Mouse (Mus musculus): Measurements from ENCODE around the gene Zfp865. TPM values are rescaled to one million over a fixed set of nuclear protein-coding genes. Genes with fewer than 3 reads are reported as not detected.

Gene Zfp865
- polyA plus RNA-seq, 1 experiment from 2014 or later, result 33.9 TPM

- ATAC-seq (no peak), DNase-seq (ENCODE audit: low read depth, low spot score) (no peak)
- CTCF ChIA-PET, result interaction anchor here (1.2 to 3.1 kb wide), 3 partner anchors 9 to 15 kb away, joined by 5 to 19 read pairs (median 7); partner anchors contain the start of gene Zfp580
- TF ChIP-seq CTCF (IDR thresholded peaks at IDR 0.05), result no peak
- POLR2A ChIA-PET, result no interaction called here
- in situ Hi-C loops (cut with MboI; ENCODE audit: low pct_unique_long_range_greater_than_20kb), result loop anchor here (25.0 kb wide), 1 partner anchor 1104 kb away; the partner anchor contains the start of genes Zfp444 and Zfp787
- no peaks in the 10 kb centered on the region for H3K27me3 ChIP-seq
These were observed 38.5 kb downstream of the Zfp865 start for GRCm38 (mm10) chr7:5058631-5059030.

DNA sequence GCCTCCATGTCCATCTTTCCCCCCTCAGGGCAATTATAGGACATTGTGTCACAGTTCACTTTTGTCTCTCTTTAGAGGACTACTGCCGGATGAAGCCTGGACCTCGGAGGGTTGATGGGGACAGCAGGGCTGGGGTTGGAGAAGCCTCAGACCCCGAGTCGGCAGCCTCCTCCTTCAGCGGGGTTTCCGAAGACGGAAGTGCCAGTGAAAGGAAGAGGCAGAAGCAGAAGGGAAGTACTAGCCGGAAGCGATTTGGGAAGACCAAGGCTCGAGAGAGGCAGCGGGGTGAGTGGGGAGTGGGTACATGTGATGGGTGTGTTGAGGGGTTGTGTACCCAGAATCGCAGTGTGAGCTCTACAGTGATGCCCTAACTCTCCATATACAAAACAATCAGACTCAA lies 39.2 kb downstream of the Zfp865 start:
- CTCF ChIA-PET, result interaction anchor here (1.2 to 3.1 kb wide), 4 partner anchors 9 to 41 kb away, joined by 5 to 19 read pairs (median 8); partner anchors contain the start of gene Zfp580
- no peak for TF ChIP-seq CTCF (IDR thresholded peaks at IDR 0.05)
- no peak for ATAC-seq
- DNase-seq (ENCODE audit: low read depth, low spot score), result no peak
- in situ Hi-C loops (cut with MboI; ENCODE audit: low pct_unique_long_range_greater_than_20kb), result loop anchor here (25.0 kb wide), 1 partner anchor 1103 kb away; the partner anchor contains the start of genes Zfp444 and Zfp787
- POLR2A ChIA-PET, result no interaction called here
- H3K27me3 ChIP-seq, result no peaks in the 10 kb centered on the region

DNA sequence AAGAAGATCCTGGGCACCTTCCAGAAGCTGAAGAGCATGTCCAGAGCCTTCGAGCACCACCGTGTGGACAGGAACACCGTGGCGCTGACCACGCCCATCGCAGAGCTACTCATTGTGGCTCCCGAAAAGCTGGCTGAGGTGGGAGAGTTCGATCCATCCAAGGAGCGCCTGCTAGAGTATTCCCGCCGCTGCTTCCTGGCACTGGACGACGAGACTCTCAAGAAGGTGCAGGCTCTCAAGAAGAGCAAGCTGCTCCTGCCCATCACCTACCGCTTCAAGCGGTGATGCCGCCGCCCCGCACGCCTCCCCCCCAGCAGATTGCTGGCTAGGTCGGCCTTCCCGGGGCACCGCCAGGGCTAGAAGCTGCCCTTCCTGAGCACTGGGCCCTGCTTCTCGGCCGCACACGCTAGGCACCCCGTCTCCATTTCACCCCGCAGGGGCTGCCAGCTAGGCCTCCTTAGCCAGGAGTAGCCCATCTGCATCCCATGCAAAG lies 40.1 kb downstream of the Zfp865 start:
- DNase-seq (ENCODE audit: low read depth, low spot score) (peak; percentile 27), ATAC-seq (peak; percentile 28)
- no peak for TF ChIP-seq CTCF (IDR thresholded peaks at IDR 0.05)
- in situ Hi-C loops (cut with MboI; ENCODE audit: low pct_unique_long_range_greater_than_20kb), result loop anchor here (5.0 to 25.0 kb wide), 3 partner anchors 43 to 1102 kb away; partner anchors contain the start of genes Gm44973, Ube2s, Zfp444 and Zfp787
- ChIA-PET POLR2A (interaction anchor here (0.6 to 2.0 kb wide), 5 partner anchors 8 to 241 kb away, joined by 3 to 12 read pairs (median 3); partner anchors contain the start of gene Gm44973), CTCF (interaction anchor here (0.7 to 3.1 kb wide), 11 partner anchors 10 to 122 kb away, joined by 3 to 19 read pairs (median 4); partner anchors contain the start of gene Zfp580)
- no peaks in the 10 kb centered on the region for H3K27me3 ChIP-seq

DNA sequence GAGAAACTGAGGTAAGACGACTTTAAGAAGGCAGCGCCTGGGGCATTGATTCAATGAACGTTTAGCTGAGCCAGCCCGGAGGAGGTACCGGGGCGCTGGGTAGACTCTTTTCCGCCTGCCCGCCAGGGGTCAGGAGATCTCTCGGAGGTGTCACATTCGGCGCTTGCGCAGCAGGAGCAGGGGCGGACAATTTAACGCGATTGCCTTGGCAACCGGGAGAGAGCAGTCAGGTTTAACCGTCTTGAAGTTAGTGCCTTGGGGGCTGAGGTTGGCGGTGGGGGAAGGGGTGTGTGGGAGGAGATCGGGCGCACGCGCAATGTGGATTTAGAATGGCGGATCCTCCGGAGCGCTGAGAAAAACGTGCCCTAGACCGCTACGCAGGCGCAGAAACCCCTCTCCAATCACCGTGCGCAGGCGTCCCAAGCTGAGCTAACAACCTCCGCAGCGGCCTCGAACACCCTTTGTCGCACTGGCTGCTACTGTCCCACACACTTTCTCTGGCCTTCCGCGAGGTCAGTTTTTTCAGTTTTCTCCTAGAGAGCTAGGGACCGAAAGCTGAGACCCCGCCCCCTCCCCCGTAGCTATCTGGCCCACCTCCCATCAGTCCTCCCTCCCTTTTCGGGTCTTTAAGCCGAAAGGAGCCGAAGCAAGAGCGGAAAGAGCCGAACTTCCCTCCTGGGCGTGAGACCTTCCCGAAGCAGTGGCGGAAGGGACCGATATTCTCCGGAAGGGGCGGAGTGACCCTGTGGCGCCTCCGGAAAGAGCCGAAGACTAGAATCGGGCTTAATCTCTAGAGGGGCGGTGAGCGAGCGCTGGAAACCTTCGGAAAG lies 41.0 kb downstream of the Zfp865 start:
- peak; percentile 97 for DNase-seq (ENCODE audit: low read depth, low spot score)
- CTCF ChIA-PET, result interaction anchor here (0.8 to 3.1 kb wide), 7 partner anchors 11 to 123 kb away, joined by 3 to 19 read pairs (median 4); partner anchors contain the start of gene Zfp580
- POLR2A ChIA-PET, result interaction anchor here (0.6 to 2.0 kb wide), 5 partner anchors 23 to 242 kb away, joined by 3 to 12 read pairs (median 3); partner anchors contain the start of gene Gm44973
- no peak for TF ChIP-seq CTCF (IDR thresholded peaks at IDR 0.05)
- peak; percentile 76 for ATAC-seq
- in situ Hi-C loops (cut with MboI; ENCODE audit: low pct_unique_long_range_greater_than_20kb), result loop anchor here (5.0 to 25.0 kb wide), 3 partner anchors 44 to 1101 kb away; partner anchors contain the start of genes Gm44973, Ube2s, Zfp444 and Zfp787
- no peaks in the 10 kb centered on the region for H3K27me3 ChIP-seq

GRCm38 (mm10) chr7:5061774-5062359 lies 41.7 kb downstream of the Zfp865 start, which contains the start of gene U2af2:
U2af2 (plus strand) TSS chr7:5062143.
- no peak for TF ChIP-seq CTCF (IDR thresholded peaks at IDR 0.05)
- in situ Hi-C loops (cut with MboI; ENCODE audit: low pct_unique_long_range_greater_than_20kb), result loop anchor here (5.0 to 25.0 kb wide), 3 partner anchors 45 to 1100 kb away; partner anchors contain the start of genes Gm44973, Ube2s, Zfp444 and Zfp787
- peak; percentile 30 for DNase-seq (ENCODE audit: low read depth, low spot score)
- H3K27me3 ChIP-seq, result no peaks in the 10 kb centered on the region
- peak; percentile 52 for ATAC-seq
- CTCF ChIA-PET, result interaction anchor here (0.8 to 3.1 kb wide), 2 partner anchors 10 to 12 kb away, joined by 3 to 19 read pairs; partner anchors contain the start of gene Zfp580
- POLR2A ChIA-PET, result interaction anchor here (0.8 to 2.0 kb wide), 7 partner anchors 9 to 119 kb away, joined by 3 to 12 read pairs (median 4); partner anchors contain the start of genes Ccdc106, Gm44973 and Zfp865

DNA sequence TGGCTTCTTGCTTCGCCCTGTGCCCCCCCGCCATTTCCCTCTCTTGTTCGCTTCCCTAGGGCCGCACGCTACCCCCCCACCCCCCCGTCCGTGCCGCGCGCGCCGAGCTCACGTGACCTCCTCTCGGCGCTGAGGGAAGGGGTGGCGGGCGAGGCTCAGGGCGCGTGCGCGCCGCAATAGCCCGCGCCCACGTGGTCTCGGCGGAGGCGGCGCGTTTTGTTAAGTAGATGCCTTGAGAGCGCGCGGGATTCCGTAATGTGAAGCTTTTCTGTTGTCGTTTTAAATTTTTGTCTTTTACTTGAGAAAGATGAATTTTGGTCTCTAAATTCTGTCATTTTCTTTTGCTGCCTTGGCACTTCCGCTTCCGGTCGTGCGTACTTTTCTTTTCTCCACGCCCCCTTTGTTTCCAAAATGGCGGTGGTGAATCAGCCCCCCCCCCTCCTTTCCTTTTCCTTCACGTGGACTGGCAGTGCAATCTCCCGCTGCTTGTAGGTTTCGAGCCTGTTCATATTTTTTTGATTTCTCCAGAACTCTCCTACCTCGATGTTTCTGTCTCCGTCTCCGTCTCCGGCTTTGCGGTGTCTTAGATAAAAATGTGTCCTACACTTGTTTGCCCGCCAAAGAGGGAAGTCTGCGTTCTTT lies 42.3 kb downstream of the Zfp865 start:
- ATAC-seq (peak; percentile 19), DNase-seq (ENCODE audit: low read depth, low spot score) (no peak)
- no peaks in the 10 kb centered on the region for H3K27me3 ChIP-seq
- in situ Hi-C loops (cut with MboI; ENCODE audit: low pct_unique_long_range_greater_than_20kb), result loop anchor here (5.0 to 25.0 kb wide), 3 partner anchors 45 to 1100 kb away; partner anchors contain the start of genes Gm44973, Ube2s, Zfp444 and Zfp787
- TF ChIP-seq CTCF (IDR thresholded peaks at IDR 0.05), result no peak
- POLR2A ChIA-PET, result interaction anchor here (0.8 to 1.3 kb wide), 4 partner anchors 10 to 43 kb away, joined by 3 to 7 read pairs (median 4); partner anchors contain the start of genes Ccdc106 and Zfp865
- CTCF ChIA-PET, result interaction anchor here (0.8 kb wide), 1 partner anchor 10 kb away, joined by 3 read pairs; no protein-coding TSS in a partner anchor

GRCm38 (mm10) chr7:5064886-5065285 lies 44.7 kb downstream of the Zfp865 start:
- ChIA-PET CTCF (interaction anchor here (0.5 kb wide), 1 partner anchor 22 kb away, joined by 4 read pairs; no protein-coding TSS in a partner anchor), POLR2A (interaction anchor here (0.7 kb wide), 1 partner anchor 8 kb away, joined by 3 read pairs; no protein-coding TSS in a partner anchor)
- TF ChIP-seq CTCF (IDR thresholded peaks at IDR 0.05), result no peak
- H3K27me3 ChIP-seq, result no peaks in the 10 kb centered on the region
- ATAC-seq, result no peak
- in situ Hi-C loops (cut with MboI; ENCODE audit: low pct_unique_long_range_greater_than_20kb), result loop anchor here (5.0 to 25.0 kb wide), 3 partner anchors 48 to 1097 kb away; partner anchors contain the start of genes Gm44973, Ube2s, Zfp444 and Zfp787
- no peak for DNase-seq (ENCODE audit: low read depth, low spot score)

DNA sequence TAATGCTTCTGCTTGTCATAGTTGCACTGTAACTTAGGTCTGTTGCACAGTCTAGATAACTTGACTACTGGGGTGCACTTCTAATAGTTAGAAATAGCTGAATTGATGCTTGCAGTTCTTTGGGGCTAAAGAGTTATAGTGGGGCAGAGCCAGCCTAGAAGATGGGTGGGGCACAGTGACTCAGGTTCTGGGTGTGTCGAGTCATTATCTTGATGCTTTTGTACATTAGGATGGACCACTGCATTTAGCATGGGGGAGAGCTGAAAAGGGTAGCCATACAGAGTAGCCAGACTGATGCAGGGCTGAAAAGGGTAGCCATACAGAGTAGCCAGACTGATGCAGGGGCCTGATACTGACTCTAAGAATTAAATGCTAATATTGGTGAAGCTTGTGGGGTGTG lies 53.4 kb downstream of the Zfp865 start:
- no peaks in the 10 kb centered on the region for H3K27me3 ChIP-seq
- ChIA-PET CTCF (no interaction called here), POLR2A (no interaction called here)
- DNase-seq (ENCODE audit: low read depth, low spot score), result no peak
- in situ Hi-C loops (cut with MboI; ENCODE audit: low pct_unique_long_range_greater_than_20kb), result loop anchor here (25.0 kb wide), 1 partner anchor 1089 kb away; the partner anchor contains the start of genes Zfp444 and Zfp787
- ATAC-seq, result no peak
- no peak for TF ChIP-seq CTCF (IDR thresholded peaks at IDR 0.05)

- POLR2A ChIA-PET, result no interaction called here
- DNase-seq (ENCODE audit: low read depth, low spot score) (no peak), ATAC-seq (no peak)
- in situ Hi-C loops (cut with MboI; ENCODE audit: low pct_unique_long_range_greater_than_20kb), result loop anchor here (25.0 kb wide), 2 partner anchors 913 to 1087 kb away; partner anchors contain the start of genes Cdc42ep5, Leng9, Zfp444 and Zfp787
- CTCF ChIA-PET, result no interaction called here
- H3K27me3 ChIP-seq, result no peaks in the 10 kb centered on the region
- no peak for TF ChIP-seq CTCF (IDR thresholded peaks at IDR 0.05)
These were observed 54.8 kb downstream of the Zfp865 start for GRCm38 (mm10) chr7:5074984-5075383.

All from Patski (cell line).